Mouse (Mus musculus): ENCODE results near the gene Stk19. TPM values are rescaled to one million over a fixed set of nuclear protein-coding genes. Genes with fewer than 3 reads are reported as not detected.
"Not testable (repeated sequence)": the region's sequence is repeated elsewhere in the genome, so short reads cannot be mapped to it uniquely, and the experiment has no call there.

Stk19 gene
- polyA plus RNA-seq, 1 experiment from 2014 or later = 23.5 TPM

DNA sequence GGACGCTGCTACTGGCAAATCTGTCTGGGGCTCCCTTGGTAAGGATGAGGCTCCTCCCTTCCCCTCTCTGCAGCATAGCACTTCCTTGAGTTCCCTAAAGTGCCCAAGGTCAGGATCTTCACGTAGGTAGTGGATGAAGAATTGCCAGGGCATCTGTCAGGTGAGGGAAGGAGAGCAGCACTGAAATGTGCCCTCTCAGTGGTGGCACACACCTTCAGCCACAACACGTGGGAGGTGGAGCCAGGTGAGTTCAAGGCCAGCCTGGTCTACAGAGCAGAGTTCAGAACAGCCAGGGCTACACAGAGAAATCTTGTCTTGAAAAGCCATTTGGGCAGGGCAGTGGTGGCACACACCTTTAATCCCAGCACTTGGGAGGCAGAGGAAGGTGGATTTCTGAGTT is 18.0 kb upstream of the Stk19 start:
- H3K4me3 ChIP-seq (ENCODE audit: inconsistent target) = no peak overlapping the region
- 94% methylated on average over 3 of the region's 3 CpGs for WGBS (ENCODE audit: missing documents)
- H3K27ac ChIP-seq = no peak overlapping the region
- H3K36me3 ChIP-seq (ENCODE audit: inconsistent target) = peaks cover 44% of the 10 kb centered on the region
- H3K79me2 ChIP-seq (ENCODE audit: inconsistent target) = peaks cover 11% of the 10 kb centered on the region; the same call in 1 of the 2 replicates

DNA sequence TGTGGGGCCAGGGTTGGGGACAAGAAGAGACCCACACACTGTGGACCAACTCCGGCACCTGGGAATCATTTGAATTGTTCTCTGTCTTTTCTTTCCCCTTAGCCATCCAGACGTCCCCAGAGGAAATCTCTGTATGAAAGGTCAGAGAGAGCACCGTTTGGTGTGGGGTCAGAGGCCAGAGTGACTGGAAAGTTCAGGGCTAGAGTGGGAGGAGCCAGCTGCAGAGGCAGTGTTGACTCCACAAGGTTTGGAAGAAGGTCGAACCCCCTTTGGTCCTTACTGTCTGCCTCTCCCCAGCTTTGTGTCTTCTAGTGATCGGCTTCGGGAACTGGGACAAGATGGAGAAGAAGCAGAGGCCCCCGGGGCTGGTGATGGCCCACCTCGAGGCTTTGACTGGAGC is 16.8 kb upstream of the Stk19 start:
- no peak overlapping the region for H3K4me3 ChIP-seq (ENCODE audit: inconsistent target)
- H3K36me3 ChIP-seq (ENCODE audit: inconsistent target) = peaks cover 44% of the 10 kb centered on the region
- H3K79me2 ChIP-seq (ENCODE audit: inconsistent target) = peaks cover 22% of the 10 kb centered on the region; the same call in 1 of the 2 replicates
- H3K27ac ChIP-seq = no peak overlapping the region
- 84% methylated on average over 8 of the region's 8 CpGs for WGBS (ENCODE audit: missing documents)

DNA sequence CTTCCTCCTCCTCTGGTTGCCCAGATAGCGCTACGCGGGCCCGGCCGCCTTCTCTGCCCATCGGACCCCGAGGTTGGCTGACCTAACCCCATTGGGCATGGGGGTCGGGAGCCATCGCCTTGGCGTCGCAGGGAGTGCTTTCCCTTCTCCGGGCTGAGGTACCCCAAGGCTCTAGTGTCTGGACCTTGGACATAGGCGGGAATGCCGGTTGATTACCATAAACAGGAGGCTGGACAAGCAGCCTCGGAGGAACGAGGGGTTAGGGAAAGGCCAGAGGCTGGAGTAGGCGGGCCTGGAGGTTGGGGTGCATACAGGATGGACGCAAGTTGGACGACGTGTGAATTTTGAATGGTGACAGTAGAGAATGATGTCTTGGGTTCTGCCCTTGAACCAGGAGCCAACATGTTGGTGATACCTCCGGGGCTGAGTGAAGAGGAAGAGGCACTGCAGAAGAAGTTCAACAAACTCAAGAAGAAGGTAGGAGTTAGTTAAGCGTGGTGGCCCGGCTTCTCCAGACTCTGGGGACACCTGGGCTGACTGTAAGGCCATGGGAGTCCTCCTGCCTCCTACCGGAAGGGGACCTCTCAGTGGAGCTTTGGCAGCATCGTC is 13.9 kb upstream of the Stk19 start:
- under 1% methylated on average over 25 of the region's 25 CpGs for WGBS (ENCODE audit: missing documents)
- Histone ChIP-seq H3K79me2 (ENCODE audit: inconsistent target) (peaks cover 22% of the 10 kb centered on the region; the same call in 1 of the 2 replicates), H3K36me3 (ENCODE audit: inconsistent target) (peaks cover 60% of the 10 kb centered on the region), H3K4me3 (ENCODE audit: inconsistent target) (peak overlapping the region; percentile 90), H3K27ac (peak overlapping the region; percentile 36)

DNA sequence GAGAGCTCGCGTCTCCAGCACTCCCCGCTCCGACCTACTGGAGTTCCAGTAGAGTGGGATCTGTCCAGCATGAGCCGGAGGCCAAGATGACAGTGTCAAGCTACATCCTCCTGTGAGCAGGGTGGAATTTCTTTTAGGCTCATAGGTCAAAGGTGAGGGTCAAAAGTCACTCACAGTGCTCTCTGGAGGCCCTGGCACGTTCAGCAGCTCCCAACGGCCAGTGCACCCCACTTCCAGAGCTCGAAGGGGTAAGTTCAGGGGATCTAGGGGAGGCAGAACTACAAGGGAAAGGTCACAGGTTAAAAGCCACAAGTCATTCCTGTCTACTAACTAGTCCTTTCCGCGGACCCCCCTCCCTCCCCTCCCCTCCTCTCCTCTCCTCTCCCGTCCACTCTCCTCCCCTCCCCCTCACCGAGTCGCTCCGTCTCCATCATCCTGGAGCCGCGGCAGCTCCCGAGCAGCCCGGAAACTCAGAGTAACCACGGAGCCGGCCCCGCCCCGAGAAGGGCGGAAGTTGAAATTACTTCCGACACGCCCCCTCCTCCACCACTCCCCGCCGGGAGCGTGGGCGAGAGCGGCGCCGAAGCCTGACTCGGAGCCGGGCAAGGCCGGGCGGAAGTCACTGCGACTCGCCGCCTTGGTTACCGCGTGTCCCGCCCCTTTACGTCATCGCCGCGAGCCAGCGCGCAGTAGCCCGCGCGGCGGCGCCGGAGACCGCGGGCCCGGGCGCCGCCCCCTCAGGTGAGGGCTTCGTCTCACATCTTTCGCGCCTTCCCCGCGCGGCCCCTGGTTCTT is 13.2 kb upstream of the Stk19 start, which contains the start of the genes Skiv2l and Nelfe:
TSS of gene Skiv2l (minus strand) at position 489 of the 795 bp plus-strand sequence.
TSS of gene Nelfe (plus strand) at position 670 of the 795 bp plus-strand sequence.
- H3K27ac ChIP-seq = peak within 1 kb of the TSS; percentile 44
- 2% methylated on average over 55 of the region's 65 CpGs for WGBS (ENCODE audit: missing documents)
- peak within 1 kb of the TSS; percentile 90 for H3K4me3 ChIP-seq (ENCODE audit: inconsistent target)
- H3K79me2 ChIP-seq (ENCODE audit: inconsistent target) = peaks cover 22% of the 10 kb centered on the region; the same call in 1 of the 2 replicates
- peaks cover 60% of the 10 kb centered on the region for H3K36me3 ChIP-seq (ENCODE audit: inconsistent target)

DNA sequence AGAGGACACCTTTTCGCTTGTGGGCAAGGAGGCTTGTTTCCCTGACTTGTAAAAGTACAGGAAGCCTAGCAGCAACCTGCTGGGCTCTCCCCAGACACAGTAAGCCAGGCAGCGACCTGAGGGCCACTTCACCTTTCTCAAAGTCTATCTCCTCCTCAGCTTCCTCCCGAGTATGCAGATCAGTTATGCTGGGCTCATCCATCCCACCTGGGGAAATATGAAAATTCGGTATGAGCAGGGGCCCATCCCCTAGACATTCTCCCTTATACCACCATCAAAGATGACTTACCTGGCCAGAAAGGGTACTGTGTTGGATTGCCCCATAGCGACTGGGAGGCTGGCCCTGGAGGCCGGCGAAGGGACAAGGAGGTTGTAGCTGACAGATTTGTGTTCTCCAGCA is 10.9 kb upstream of the Stk19 start:
- Histone ChIP-seq H3K27ac (no peak overlapping the region), H3K36me3 (ENCODE audit: inconsistent target) (peaks cover 61% of the 10 kb centered on the region), H3K4me3 (ENCODE audit: inconsistent target) (no peak overlapping the region), H3K79me2 (ENCODE audit: inconsistent target) (peaks cover 22% of the 10 kb centered on the region; the same call in 1 of the 2 replicates)
- WGBS (ENCODE audit: missing documents) = 92% methylated on average over 7 of the region's 7 CpGs

DNA sequence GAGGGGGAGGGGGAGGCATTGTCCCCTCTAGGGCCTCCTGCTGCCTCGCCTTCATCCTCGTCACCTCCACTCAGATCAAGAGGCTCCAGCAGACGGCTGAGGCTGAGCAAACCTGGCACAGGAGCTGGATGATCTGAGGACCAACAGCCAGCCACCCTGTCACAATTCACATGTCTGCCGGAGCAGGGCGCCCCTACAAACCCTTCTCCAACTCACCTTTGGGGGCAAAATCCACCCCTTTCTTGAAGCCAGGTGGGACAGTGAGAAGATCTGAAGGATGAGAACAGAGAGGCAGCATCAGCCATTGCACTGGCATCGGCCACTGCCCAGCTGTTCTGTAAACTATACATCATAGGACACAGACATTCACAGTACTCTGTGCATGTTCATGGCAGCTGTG is 10.4 kb upstream of the Stk19 start:
- Histone ChIP-seq H3K79me2 (ENCODE audit: inconsistent target) (peaks cover 22% of the 10 kb centered on the region; the same call in 1 of the 2 replicates), H3K27ac (no peak overlapping the region), H3K4me3 (ENCODE audit: inconsistent target) (no peak overlapping the region), H3K36me3 (ENCODE audit: inconsistent target) (peaks cover 61% of the 10 kb centered on the region)
- whole genome bisulfite sequencing (ENCODE audit: missing documents) = 93% methylated on average over 6 of the region's 6 CpGs

DNA sequence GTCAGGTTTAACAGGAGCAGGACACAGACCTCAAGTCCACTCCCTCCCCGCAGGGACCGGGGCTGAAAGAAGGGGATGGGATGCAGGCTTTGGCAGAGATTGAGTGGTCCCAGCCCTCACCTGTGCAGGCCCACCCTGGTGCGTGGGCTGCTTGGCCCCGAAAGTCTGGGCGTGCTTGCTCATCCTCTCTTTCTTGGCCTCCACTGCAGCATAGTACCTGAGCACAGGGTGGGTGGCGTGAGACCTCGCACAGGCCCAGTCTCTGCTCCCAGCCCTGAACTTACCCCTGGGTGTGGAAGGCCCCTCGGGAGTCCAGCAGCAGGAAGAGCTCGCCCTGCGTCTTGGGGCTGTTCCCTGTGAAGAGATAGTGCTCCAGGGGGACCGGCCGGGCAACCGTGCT is 8.1 kb upstream of the Stk19 start:
- no peak overlapping the region for H3K27ac ChIP-seq
- H3K4me3 ChIP-seq (ENCODE audit: inconsistent target) = no peak overlapping the region
- 93% methylated on average over 12 of the region's 13 CpGs for WGBS (ENCODE audit: missing documents)
- H3K36me3 ChIP-seq (ENCODE audit: inconsistent target) = peaks cover 82% of the 10 kb centered on the region
- peaks cover 12% of the 10 kb centered on the region; the same call in 1 of the 2 replicates for H3K79me2 ChIP-seq (ENCODE audit: inconsistent target)

DNA sequence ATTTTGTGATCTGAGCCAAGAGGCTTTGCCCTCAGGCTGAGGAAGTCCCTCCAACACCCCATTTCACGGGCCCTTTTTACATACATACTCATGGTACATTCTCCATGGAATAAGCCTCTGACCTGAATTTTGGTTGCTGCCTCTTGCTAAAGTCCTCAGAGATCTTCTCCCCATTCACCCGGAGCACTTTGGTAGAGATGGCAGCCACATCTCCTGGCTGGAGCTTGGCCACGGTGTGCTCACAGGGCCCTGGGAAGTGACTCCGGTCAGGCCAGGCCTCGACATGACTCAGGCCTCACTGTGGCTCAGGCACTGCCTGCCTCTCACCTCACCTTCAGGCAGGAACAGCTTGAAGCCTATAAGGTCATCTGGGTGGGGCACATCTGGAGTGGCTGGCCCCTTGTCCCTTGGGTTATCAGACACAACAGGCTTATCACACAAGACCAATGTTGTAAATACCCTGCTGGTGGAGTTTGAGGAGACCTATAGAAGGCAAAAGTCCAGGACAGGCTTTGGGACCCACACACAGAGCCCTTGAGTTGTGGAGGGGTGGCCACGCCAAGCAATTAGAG is 4.1 kb upstream of the Stk19 start:
- H3K27ac ChIP-seq = no peak overlapping the region
- no peak overlapping the region for H3K4me3 ChIP-seq (ENCODE audit: inconsistent target)
- WGBS (ENCODE audit: missing documents) = 87% methylated on average over 6 of the region's 6 CpGs
- H3K79me2 ChIP-seq (ENCODE audit: inconsistent target) = peaks cover 23% of the 10 kb centered on the region
- H3K36me3 ChIP-seq (ENCODE audit: inconsistent target) = peaks cover 71% of the 10 kb centered on the region

DNA sequence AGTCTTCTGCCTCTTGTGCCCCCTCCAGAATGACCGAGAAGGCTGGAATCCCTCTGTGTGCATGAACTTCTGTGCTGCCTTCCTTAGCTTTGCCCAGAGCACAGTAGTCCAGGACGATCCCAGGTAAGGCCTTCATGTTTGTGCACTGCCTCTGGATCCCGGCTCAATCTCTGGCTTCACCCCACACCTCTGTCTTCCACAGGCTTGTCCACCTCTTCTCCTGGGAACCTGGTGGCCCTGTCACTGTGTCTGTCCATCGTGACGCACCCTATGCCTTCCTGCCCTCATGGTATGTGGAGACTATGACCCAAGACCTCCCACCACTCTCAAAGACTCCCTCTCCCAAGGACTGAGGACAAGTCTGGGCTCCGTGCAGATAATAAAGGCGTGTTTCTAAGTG is 2.0 kb upstream of the Stk19 start:
- WGBS (ENCODE audit: missing documents) = 94% methylated on average over 7 of the region's 7 CpGs
- H3K36me3 ChIP-seq (ENCODE audit: inconsistent target) = peaks cover 51% of the 10 kb centered on the region
- no peak overlapping the region for H3K27ac ChIP-seq
- peaks cover 43% of the 10 kb centered on the region for H3K79me2 ChIP-seq (ENCODE audit: inconsistent target)
- H3K4me3 ChIP-seq (ENCODE audit: inconsistent target) = no peak overlapping the region

DNA sequence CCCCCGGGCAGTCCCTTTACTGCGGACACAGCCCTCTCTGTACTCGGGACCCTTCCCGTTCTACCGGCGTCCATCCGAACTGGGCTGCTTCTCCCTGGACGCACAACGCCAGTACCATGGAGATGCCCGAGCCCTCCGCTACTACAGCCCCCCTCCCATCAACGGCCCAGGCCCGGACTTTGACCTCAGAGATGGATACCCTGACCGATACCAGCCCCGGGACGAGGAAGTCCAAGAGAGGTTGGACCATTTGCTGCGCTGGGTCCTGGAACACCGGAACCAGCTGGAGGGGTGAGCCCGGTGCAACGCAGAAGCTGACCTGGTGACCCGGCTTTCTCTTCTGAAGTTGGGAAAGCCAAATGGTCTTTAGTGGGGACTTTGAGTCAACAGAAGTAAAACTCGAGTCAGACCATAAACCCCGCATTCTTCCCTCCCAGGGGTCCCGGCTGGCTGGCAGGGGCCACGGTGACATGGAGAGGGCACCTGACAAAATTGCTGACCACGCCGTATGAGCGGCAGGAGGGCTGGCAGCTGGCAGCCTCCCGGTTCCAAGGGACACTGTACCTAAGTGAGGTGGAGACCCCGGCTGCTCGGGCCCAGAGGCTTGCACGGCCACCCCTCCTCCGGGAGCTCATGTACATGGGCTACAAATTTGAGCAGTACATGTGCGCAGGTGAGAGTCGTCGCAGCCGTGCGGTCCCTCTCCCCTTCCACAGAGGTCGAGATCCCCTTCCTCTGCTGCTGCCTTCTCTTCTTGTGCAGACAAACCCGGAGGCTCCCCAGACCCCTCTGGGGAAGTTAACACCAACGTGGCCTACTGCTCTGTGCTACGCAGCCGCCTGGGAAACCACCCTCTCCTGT is 949 bp upstream of the Stk19 start:
- peaks cover 52% of the 10 kb centered on the region for H3K79me2 ChIP-seq (ENCODE audit: inconsistent target)
- peak overlapping the region; percentile 96 for H3K4me3 ChIP-seq (ENCODE audit: inconsistent target)
- 49% methylated on average over 43 of the region's 43 CpGs for WGBS (ENCODE audit: missing documents)
- peak overlapping the region; percentile 50 for H3K27ac ChIP-seq
- peaks cover 47% of the 10 kb centered on the region for H3K36me3 ChIP-seq (ENCODE audit: inconsistent target)

DNA sequence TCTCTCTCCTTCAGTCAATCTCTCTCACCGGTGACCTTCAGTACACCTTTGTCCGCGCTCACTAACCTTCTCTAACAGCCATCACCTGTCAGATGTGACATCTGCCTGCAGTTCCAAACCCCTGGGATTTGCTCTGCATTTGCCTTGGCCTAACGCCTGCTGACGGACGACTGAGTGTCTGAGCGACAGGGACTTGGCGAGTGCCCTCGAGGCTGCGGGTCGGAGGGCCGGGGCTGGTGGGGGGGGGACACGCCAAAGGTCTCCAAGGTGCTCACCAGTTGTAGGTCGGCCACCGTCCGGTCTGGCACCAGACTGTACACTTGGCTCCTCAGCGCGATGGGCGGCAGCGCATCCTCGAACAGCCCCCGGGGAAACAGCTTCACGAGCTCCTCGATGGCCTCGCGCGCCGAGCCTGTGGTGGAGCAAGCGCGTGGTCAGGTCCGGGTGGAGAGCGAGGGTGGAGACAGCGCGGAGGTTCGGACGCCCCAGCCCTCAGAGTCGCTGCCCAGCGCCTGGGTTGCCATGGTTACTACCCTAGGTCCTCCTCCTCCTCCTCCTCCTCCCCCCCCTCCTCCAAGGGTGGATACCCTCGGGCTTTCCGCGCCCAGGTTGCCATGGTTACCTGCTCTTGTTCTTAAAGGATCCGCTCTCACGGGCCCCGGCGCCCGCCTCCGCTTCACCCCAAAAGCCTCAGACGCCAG is 440 bp downstream of the Stk19 start:
- WGBS (ENCODE audit: missing documents) = 9% methylated on average over 46 of the region's 48 CpGs

DNA sequence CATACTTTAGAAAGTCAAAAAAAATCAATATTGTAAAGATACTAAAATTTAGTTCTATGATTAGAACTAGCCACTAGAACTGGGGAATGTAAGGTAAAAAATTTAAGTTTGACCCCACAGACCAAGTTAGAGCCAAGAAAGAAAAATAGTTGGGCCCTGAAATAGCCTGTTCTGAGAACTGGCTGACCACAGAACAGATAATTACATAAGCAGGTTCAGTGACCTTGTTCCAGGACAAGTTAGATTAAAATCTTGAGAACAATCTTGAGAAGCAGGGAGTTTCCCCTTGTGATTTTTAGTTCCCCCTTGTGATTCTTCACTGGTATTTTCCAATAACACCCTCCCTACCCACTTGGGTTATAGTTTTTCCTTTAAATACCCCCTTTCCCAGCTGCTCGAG is 6.0 kb downstream of the Stk19 start:
- Histone ChIP-seq H3K36me3 (ENCODE audit: inconsistent target) (peaks cover 67% of the 10 kb centered on the region), H3K79me2 (ENCODE audit: inconsistent target) (peaks cover 29% of the 10 kb centered on the region)
- WGBS (ENCODE audit: missing documents) = 100% methylated on average over 1 of the region's 1 CpGs
- H3K27ac ChIP-seq; H3K4me3 ChIP-seq (ENCODE audit: inconsistent target): not testable (repeated sequence)

More for the DNA sequence above, 440 bp downstream of the Stk19 start:
- Histone ChIP-seq H3K4me3 (ENCODE audit: inconsistent target) (peak overlapping the region; percentile 96), H3K36me3 (ENCODE audit: inconsistent target) (peaks cover 43% of the 10 kb centered on the region), H3K79me2 (ENCODE audit: inconsistent target) (peaks cover 52% of the 10 kb centered on the region), H3K27ac (peak overlapping the region; percentile 65)

DNA sequence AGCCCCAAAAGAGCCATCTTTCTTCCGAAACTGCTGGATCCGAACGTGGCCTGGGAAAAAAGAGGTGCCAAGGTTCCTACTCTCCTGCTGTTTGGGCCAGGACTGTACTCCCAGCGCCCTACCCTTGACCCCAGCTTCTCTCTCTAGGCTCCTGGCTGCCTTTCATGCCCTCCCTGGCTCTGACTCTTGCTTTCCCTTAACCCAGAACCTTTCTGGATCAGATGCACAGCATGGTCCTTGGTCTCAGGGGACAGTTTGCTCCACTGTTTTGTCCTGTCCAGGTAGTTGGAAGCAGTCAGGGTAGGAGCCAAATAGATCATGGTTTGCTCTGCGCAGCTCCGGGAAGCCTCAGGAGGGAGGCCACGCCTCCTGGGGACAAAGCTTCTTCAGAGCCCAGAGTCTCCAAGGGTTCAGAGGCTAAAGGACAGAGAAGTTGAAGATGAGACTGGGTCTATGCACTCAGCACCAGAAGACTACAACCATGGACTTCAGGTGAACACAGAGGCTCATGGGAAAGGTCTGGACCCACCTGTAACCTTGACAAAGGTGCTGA is 21.9 kb downstream of the Stk19 start:
- Histone ChIP-seq H3K36me3 (ENCODE audit: inconsistent target) (no peaks in the 10 kb centered on the region), H3K4me3 (ENCODE audit: inconsistent target) (no peak overlapping the region), H3K27ac (no peak overlapping the region), H3K79me2 (ENCODE audit: inconsistent target) (no peaks in the 10 kb centered on the region)
- 87% methylated on average over 7 of the region's 7 CpGs for WGBS (ENCODE audit: missing documents)
